Mouse (Mus musculus) limb, embryonic 14.5 days (tissue): ENCODE measurements around the gene Plekhs1. TPM values are rescaled to one million over a fixed set of nuclear protein-coding genes. Genes with fewer than 3 reads are reported as not detected.

ENCODE experiments used
- ATAC-seq: fragments of 200-750 bp; cut with Nextera tagmentation; 2 replicates; pipeline ENCODE4 v1.8.0; 2017; ENCODE audit warnings: low read depth, moderate number of reproducible peaks, moderate TSS enrichment; ENCODE audit not compliant: low FRiP score
- DNase-seq: peaks from one replicate; pipeline ENCODE4 v3.0.0-alpha.2; 2015; ENCODE audit warnings: low spot score
- H3K27ac ChIP-seq: fragments of 300-500 bp; sonication (generic); replicated peaks from 2 replicates; pipeline ENCODE4 v1.5.1; 2014; ENCODE audit warnings: low read depth, mild to moderate bottlenecking, low read length, moderate library complexity, mixed read lengths
- H3K27me3 ChIP-seq: fragments of 300-500 bp; sonication (generic); 2 replicates; pipeline ENCODE4 v1.6.1; 2014; ENCODE audit warnings: low read length, mixed read lengths; ENCODE audit not compliant: control insufficient read depth, insufficient read depth
- H3K36me3 ChIP-seq: fragments of 300-500 bp; sonication (generic); 2 replicates; pipeline ENCODE4 v1.6.1; 2014; ENCODE audit warnings: mild to moderate bottlenecking, low read length, moderate library complexity, mixed read lengths; ENCODE audit not compliant: control insufficient read depth, insufficient read depth
- H3K4me1 ChIP-seq: fragments of 300-500 bp; sonication (generic); 2 replicates; pipeline ENCODE4 v1.6.1; 2014; ENCODE audit warnings: antibody characterized with exemption, low read length, mixed read lengths; ENCODE audit not compliant: control insufficient read depth, insufficient read depth
- H3K4me2 ChIP-seq: fragments of 300-500 bp; sonication (generic); replicated peaks from 2 replicates; pipeline ENCODE4 v1.6.1; 2014; ENCODE audit warnings: low read depth, mild to moderate bottlenecking, low read length, moderate library complexity; ENCODE audit not compliant: severe bottlenecking
- H3K4me3 ChIP-seq: fragments of 300-500 bp; sonication (generic); replicated peaks from 2 replicates; pipeline ENCODE4 v1.5.1; 2014; ENCODE audit warnings: low read length
- H3K9ac ChIP-seq: fragments of 300-500 bp; sonication (generic); 2 replicates; pipeline ENCODE4 v1.6.1; 2014; ENCODE audit warnings: mild to moderate bottlenecking, low read depth, low read length, moderate library complexity; ENCODE audit not compliant: severe bottlenecking
- H3K9me3 ChIP-seq: fragments of 300-500 bp; sonication (generic); 2 replicates; pipeline ENCODE4 v1.6.1; 2016; ENCODE audit warnings: low read length; ENCODE audit not compliant: control insufficient read depth
- POLR2A ChIP-seq: fragments of 200-500 bp; IDR thresholded peaks from 2 replicates; pipeline ENCODE4 v1.8.0; 2012; ENCODE audit warnings: inconsistent platforms, mild to moderate bottlenecking, moderate library complexity, borderline replicate concordance; ENCODE audit not compliant: insufficient read depth, insufficient read length; ENCODE audit errors: extremely low read depth
- WGBS: fragments of 180-500 bp; shearing (Covaris S2); extraction: QIAGEN DNeasy Blood & Tissue Kit; methylation state at CpG from one replicate; pipeline ENCODE4 v1.1.7; 2014; 5-methylcytosine and 5-hydroxymethylcytosine counted together
- polyA plus RNA-seq, 2 experiments: library from polyadenylated mRNA; depleted of rRNA in 1 of 2; stranded (reverse) in 1 of 2; unstranded in 1 of 2; fragments of >200 nt; fragmentation: Nextera tagmentation in 1 of 2; extraction: Ambion mirVana in 1 of 2; gene quantifications; 2 replicates each; pipeline versions ENCODE4 v1.2.1 to v1.2.3; 2012 to 2014

The Plekhs1 gene
- polyA plus RNA-seq, 2 experiments = 0.26 TPM; not detected in 1

DNA sequence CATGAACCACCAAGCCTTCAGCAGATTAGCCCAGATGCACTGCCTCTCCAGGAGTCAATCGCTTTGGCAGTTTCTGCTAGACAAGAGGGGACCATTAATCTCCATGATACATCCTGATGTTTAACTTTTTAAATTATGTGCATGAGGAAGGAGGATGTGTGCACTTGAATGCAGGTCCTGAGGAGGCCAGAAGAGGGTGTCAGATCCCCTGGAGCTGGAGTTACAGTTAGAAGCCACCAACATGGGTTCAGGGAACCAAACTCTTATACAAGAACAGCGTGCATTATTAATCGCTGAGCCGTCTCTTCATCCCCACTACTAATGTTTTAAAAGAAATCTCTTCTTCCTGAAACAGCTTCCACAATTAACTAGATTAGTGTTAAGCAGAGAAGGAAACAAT, 12.7 kb upstream of the Plekhs1 start:
- ATAC-seq (no peak), DNase-seq (no peak)
- no peaks in the 10 kb centered on the region for H3K9me3 ChIP-seq
- H3K27ac ChIP-seq = no peak overlapping the region
- no peaks in the 10 kb centered on the region for H3K27me3 ChIP-seq
- no peaks in the 10 kb centered on the region for H3K4me1 ChIP-seq
- no peak for TF ChIP-seq POLR2A
- 96% methylated on average over 4 of the region's 4 CpGs for WGBS
- H3K36me3 ChIP-seq = no peaks in the 10 kb centered on the region
- H3K4me3 ChIP-seq = no peak overlapping the region
- no peak overlapping the region for H3K9ac ChIP-seq
- H3K4me2 ChIP-seq = no peak overlapping the region

DNA sequence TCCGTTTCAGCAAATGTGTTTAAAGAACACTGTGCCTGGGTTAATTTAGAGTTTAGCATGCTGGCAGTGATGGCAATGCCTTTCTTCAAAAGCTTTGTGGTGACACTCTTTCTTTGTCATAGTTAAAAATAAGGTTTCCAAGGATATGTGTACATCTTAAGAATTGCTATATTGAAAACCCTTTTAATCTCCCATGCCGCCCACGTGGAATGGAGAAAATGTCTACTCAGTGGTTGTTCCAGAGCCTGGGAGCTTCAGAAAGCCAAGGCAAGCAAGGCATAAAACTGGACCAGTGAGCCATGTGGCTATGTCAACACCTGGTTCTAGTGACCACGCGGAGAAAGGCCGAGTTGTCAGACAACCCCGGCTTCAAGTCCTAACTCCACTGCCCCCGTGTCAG, 11.9 kb upstream of the Plekhs1 start:
- 86% methylated on average over 8 of the region's 8 CpGs for WGBS
- DNase-seq = no peak

DNA sequence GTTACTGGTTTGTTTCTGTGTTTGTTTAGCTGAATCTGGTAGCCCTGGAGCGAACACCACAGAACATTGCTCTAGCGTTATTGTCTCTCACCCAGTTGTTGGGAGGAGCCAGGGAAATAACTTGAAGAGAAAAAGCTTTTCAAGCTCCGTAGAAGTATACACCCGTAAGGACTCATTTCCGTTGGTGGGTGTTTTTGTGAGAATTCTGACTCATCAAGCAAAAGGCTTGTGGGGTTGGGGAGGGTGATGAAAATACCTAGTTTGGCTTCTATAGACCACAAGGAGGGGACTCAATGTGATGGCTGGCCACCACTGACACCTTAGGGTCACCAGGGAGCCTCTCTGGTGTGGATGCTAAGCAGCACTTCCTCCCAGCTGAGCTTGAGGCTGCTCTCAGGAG, 10.5 kb upstream of the Plekhs1 start:
- no peak overlapping the region for H3K9ac ChIP-seq
- H3K27me3 ChIP-seq = no peaks in the 10 kb centered on the region
- H3K4me3 ChIP-seq = no peak overlapping the region
- DNase-seq (no peak), ATAC-seq (no peak)
- WGBS = 79% methylated on average over 5 of the region's 5 CpGs
- no peak overlapping the region for H3K27ac ChIP-seq
- TF ChIP-seq POLR2A = no peak
- H3K9me3 ChIP-seq = no peaks in the 10 kb centered on the region
- no peaks in the 10 kb centered on the region for H3K36me3 ChIP-seq
- no peak overlapping the region for H3K4me2 ChIP-seq
- H3K4me1 ChIP-seq = no peaks in the 10 kb centered on the region

More for the DNA sequence above, 11.9 kb upstream of the Plekhs1 start:
- no peaks in the 10 kb centered on the region for H3K36me3 ChIP-seq
- no peaks in the 10 kb centered on the region for H3K9me3 ChIP-seq
- no peak overlapping the region for H3K4me2 ChIP-seq
- H3K27ac ChIP-seq = no peak overlapping the region
- no peaks in the 10 kb centered on the region for H3K27me3 ChIP-seq
- H3K9ac ChIP-seq = no peak overlapping the region
- no peaks in the 10 kb centered on the region for H3K4me1 ChIP-seq
- TF ChIP-seq POLR2A = no peak
- ATAC-seq = no peak
- no peak overlapping the region for H3K4me3 ChIP-seq

GRCm38 (mm10) chr19:56451867-56452266, 9.6 kb upstream of the Plekhs1 start:
- ATAC-seq (no peak), DNase-seq (no peak)
- H3K4me2 ChIP-seq = no peak overlapping the region
- H3K4me1 ChIP-seq = no peaks in the 10 kb centered on the region
- no peaks in the 10 kb centered on the region for H3K9me3 ChIP-seq
- H3K9ac ChIP-seq = no peak overlapping the region
- TF ChIP-seq POLR2A = no peak
- H3K27me3 ChIP-seq = no peaks in the 10 kb centered on the region
- 83% methylated on average over 4 of the region's 4 CpGs for WGBS
- H3K36me3 ChIP-seq = no peaks in the 10 kb centered on the region
- no peak overlapping the region for H3K4me3 ChIP-seq
- H3K27ac ChIP-seq = no peak overlapping the region

GRCm38 (mm10) chr19:56452421-56452820, 9.0 kb upstream of the Plekhs1 start:
- no peak overlapping the region for H3K4me2 ChIP-seq

DNA sequence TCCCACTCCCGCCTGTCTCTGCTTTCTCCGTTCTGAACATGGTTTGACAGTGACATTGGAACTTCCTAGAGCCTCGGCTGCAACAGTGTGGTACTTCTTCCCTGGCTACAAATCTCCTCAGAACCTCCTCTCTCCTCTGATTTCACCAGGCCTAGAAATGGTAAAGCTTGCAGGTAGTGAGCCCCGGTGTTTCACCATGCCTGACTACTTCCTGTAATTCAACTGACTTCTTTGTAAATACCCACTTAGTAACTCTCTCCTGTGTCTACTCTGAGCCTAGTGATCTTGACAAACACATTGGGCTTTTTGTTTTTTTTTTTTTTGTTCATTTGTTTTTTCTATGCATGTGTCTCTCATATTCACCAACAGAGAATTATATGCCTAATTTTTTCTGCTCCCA, 6.6 kb upstream of the Plekhs1 start:
- no peaks in the 10 kb centered on the region for H3K9me3 ChIP-seq
- H3K27me3 ChIP-seq = no peaks in the 10 kb centered on the region
- TF ChIP-seq POLR2A = no peak
- no peak for DNase-seq
- ATAC-seq = no peak
- H3K4me3 ChIP-seq = no peak overlapping the region
- H3K9ac ChIP-seq = no peak overlapping the region
- H3K4me2 ChIP-seq = no peak overlapping the region
- H3K27ac ChIP-seq = no peak overlapping the region
- H3K4me1 ChIP-seq = no peaks in the 10 kb centered on the region
- no peaks in the 10 kb centered on the region for H3K36me3 ChIP-seq
- 70% methylated on average over 4 of the region's 4 CpGs for WGBS

More at GRCm38 (mm10) chr19:56452421-56452820, 9.0 kb upstream of the Plekhs1 start:
- Histone ChIP-seq H3K27me3 (no peaks in the 10 kb centered on the region), H3K27ac (no peak overlapping the region), H3K9me3 (no peaks in the 10 kb centered on the region), H3K4me1 (no peaks in the 10 kb centered on the region), H3K4me3 (no peak overlapping the region), H3K36me3 (no peaks in the 10 kb centered on the region), H3K9ac (no peak overlapping the region)
- 94% methylated on average over 2 of the region's 2 CpGs for WGBS
- ATAC-seq (no peak), DNase-seq (no peak)
- TF ChIP-seq POLR2A = no peak
